Mouse (Mus musculus): ENCODE results near the gene Glb1l3. TPM values are rescaled to one million over a fixed set of nuclear protein-coding genes. Genes with fewer than 3 reads are reported as not detected.
A peak's percentile ranks its signal among the peaks of the same experiment; 100 is the strongest.
"Not testable (repeated sequence)": the region's sequence is repeated elsewhere in the genome, so short reads cannot be mapped to it uniquely, and the experiment has no call there.

Gene Glb1l3
- not detected in 2 replicates for polyA plus RNA-seq (2016; fragmentation: Nextera tagmentation; extraction: Ambion mirVana)

GRCm38 (mm10) chr9:26860751-26861150 is at the start of gene Glb1l3:
Gene Glb1l3 (minus strand): TSS chr9:26860890.
- Histone ChIP-seq H3K27me3 (replicated peaks) (no peaks in the 10 kb centered on the region), H3K4me1 (no peaks in the 10 kb centered on the region), H3K36me3 (no peaks in the 10 kb centered on the region), H3K27ac (no peak within 1 kb of the TSS), H3K4me2 (replicated peaks) (no peak within 1 kb of the TSS), H3K9me3 (no peaks in the 10 kb centered on the region), H3K9ac (no peak within 1 kb of the TSS), H3K4me3 (no peak within 1 kb of the TSS)
- no peak for ATAC-seq (ENCODE audit: low FRiP score, low read depth)
- 73% methylated on average over 5 of the region's 5 CpGs for WGBS

DNA sequence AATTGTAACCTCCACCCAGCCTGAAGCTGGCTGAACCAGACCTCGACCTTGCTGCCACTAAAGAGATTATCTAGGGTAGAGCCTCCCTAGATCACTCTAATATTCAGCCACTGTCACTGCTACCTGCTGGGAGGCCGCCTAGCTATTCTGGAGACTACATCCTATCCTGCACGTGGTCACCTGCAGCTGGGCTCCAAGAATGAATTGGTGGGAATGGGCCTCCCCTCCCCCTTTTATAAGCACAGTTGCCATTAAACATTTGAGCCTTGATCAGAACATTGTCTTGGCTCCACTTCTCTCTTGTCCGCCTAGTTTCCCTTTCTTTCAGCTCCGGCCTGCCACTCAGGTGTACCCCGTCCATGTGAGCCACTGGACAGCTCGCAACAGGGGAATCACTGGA is 9.2 kb upstream of the Glb1l3 start:
- H3K4me3 ChIP-seq; ATAC-seq (ENCODE audit: low FRiP score, low read depth): not testable (repeated sequence)
- 77% methylated on average over 7 of the region's 7 CpGs for WGBS

DNA sequence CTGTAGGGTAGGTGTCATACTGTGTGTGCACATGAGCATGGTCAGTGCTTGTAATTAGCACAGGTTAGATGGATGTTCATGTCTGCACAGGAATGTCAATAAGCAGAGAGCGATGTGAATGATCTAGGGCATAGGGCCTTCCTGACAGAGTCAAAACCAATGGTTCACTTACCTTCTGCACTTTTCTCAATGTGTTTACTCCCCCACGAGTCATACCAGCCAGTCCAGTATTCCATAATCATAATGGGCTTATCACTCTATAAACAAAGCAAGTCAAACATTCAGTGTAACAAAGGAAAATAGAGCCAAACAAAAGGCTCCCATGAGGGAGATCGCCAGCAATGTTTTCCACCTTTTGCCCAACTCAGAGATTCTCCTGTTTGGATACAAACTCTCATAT is 29.6 kb downstream of the Glb1l3 start:
- WGBS: 88% methylated on average over 3 of the region's 3 CpGs
- no peak for ATAC-seq (ENCODE audit: low FRiP score, low read depth)

More for the DNA sequence above, 9.2 kb upstream of the Glb1l3 start:
- not testable (repeated sequence) for H3K4me1 ChIP-seq; H3K27me3 ChIP-seq (replicated peaks); H3K36me3 ChIP-seq; H3K9ac ChIP-seq; H3K27ac ChIP-seq; H3K9me3 ChIP-seq; H3K4me2 ChIP-seq (replicated peaks)

DNA sequence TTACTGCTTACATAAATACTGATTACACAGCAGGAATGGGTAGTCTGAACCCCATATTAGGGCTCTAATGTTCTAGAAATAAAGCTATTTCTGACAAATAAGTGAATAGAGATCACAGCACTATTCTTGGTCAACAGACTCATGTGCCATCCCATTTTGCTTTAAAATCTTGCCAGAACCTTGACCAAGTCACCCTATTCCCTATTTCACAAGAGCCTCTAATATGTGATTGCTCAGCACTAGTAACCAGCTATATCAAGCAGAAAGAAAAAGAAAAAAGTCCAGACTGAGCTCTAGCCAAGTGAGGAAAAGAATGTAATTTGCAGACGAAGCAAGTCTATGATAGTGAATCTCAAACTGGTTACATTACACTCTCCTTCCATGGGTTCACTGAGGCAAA is 40.7 kb downstream of the Glb1l3 start:
- 84% methylated on average over 1 of the region's 1 CpGs for WGBS

More for the DNA sequence above, 29.6 kb downstream of the Glb1l3 start:
- Histone ChIP-seq H3K27ac (no peak overlapping the region), H3K9ac (no peak overlapping the region), H3K4me1 (no peaks in the 10 kb centered on the region), H3K9me3 (no peaks in the 10 kb centered on the region), H3K4me3 (no peak overlapping the region), H3K36me3 (no peaks in the 10 kb centered on the region), H3K27me3 (replicated peaks) (no peaks in the 10 kb centered on the region), H3K4me2 (replicated peaks) (no peak overlapping the region)

GRCm38 (mm10) chr9:26808735-26809134 is 52.0 kb downstream of the Glb1l3 start:
- Histone ChIP-seq H3K4me3 (no peak overlapping the region), H3K27me3 (replicated peaks) (no peaks in the 10 kb centered on the region), H3K9ac (no peak overlapping the region), H3K4me1 (no peaks in the 10 kb centered on the region; the same call in 1 of the 2 replicates), H3K4me2 (replicated peaks) (no peak overlapping the region), H3K36me3 (no peaks in the 10 kb centered on the region), H3K9me3 (no peaks in the 10 kb centered on the region), H3K27ac (no peak overlapping the region)
- no peak for ATAC-seq (ENCODE audit: low FRiP score, low read depth)
- 87% methylated on average over 2 of the region's 2 CpGs for WGBS

More for the DNA sequence above, 40.7 kb downstream of the Glb1l3 start:
- no peak overlapping the region for H3K27ac ChIP-seq
- no peak overlapping the region for H3K4me3 ChIP-seq
- no peaks in the 10 kb centered on the region for H3K4me1 ChIP-seq
- H3K36me3 ChIP-seq: no peaks in the 10 kb centered on the region
- no peaks in the 10 kb centered on the region for H3K27me3 ChIP-seq (replicated peaks)
- H3K4me2 ChIP-seq (replicated peaks): no peak overlapping the region
- H3K9me3 ChIP-seq: no peaks in the 10 kb centered on the region
- no peak overlapping the region for H3K9ac ChIP-seq
- ATAC-seq (ENCODE audit: low FRiP score, low read depth): no peak

DNA sequence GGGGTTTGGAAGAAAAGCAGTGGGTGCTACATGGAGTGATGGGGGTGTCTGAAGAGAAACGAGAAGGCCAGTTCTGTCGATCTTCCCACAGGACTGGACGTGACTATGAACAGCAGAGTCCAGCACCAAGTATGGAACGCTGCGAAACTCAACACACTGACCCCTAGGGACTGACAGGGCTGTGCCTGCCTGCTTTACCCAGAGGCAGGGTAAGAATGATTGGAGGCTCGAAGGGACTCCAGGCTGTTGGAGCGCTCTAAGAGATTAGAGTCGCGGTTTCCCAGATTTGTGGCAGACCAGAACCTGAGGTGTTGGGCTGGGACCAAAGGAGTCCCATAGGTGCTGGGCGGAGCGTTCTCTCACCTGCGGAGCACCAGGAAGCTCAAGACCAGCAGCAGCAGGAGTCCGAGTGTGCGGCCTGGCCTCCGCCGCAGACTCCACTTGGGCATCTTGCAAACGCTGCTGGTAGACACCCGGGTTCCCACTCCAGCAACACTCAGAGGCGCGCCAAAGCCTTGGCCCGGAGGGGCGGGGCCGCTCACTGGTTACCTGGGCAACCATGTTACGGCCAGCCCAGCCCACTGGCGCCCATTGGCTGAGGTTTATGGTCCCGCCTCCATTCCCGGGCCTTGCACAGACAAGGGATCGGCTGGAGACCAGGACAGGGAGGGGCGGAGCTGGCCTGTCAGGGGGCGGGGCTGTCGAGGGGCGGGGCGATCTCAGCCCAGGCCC is 54.6 kb downstream of the Glb1l3 start, which contains the start of gene Glb1l2:
Gene Glb1l2 (minus strand): TSS at position 534 of the 732 bp plus-strand sequence.
- ATAC-seq (ENCODE audit: low FRiP score, low read depth): peak; percentile 100
- Histone ChIP-seq H3K4me3 (peak within 1 kb of the TSS; percentile 43), H3K4me1 (no peaks in the 10 kb centered on the region; the same call in 1 of the 2 replicates), H3K9ac (peak within 1 kb of the TSS; percentile 47; the same call in 1 of the 2 replicates), H3K9me3 (no peaks in the 10 kb centered on the region), H3K27ac (no peak within 1 kb of the TSS), H3K27me3 (replicated peaks) (no peaks in the 10 kb centered on the region), H3K36me3 (no peaks in the 10 kb centered on the region), H3K4me2 (replicated peaks) (peak within 1 kb of the TSS; percentile 79)
- 1% methylated on average over 33 of the region's 33 CpGs for WGBS

GRCm38 (mm10) chr9:26804321-26804720 is 56.4 kb downstream of the Glb1l3 start:
- ATAC-seq (ENCODE audit: low FRiP score, low read depth): no peak
- Histone ChIP-seq H3K27me3 (replicated peaks) (no peaks in the 10 kb centered on the region), H3K4me3 (no peak overlapping the region)

DNA sequence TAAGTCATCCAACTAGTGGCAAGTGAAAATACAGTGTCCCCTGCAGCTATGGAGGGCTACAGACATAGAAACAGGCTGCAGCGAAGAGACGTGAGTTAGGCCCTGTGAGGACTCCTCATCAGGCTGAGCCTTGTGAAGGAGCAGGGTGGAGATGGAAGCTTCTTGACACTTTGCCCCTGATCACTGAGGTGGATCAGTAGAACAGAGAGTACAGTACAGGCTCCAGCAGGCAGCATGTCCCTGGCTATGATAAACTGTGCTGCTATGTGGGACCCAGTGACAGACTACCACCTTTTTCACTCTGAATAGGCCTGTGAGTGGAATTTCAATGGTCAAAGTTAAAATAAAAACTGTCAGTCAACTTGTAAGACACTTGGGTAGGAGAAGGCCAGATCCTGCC is 60.3 kb downstream of the Glb1l3 start:
- ATAC-seq (ENCODE audit: low FRiP score, low read depth): no peak
- 96% methylated on average over 2 of the region's 2 CpGs for WGBS
- H3K36me3 ChIP-seq: no peaks in the 10 kb centered on the region
- no peak overlapping the region for H3K4me3 ChIP-seq
- H3K9ac ChIP-seq: no peak overlapping the region
- H3K27me3 ChIP-seq (replicated peaks): no peaks in the 10 kb centered on the region
- no peaks in the 10 kb centered on the region for H3K4me1 ChIP-seq
- H3K4me2 ChIP-seq (replicated peaks): no peak overlapping the region
- no peaks in the 10 kb centered on the region for H3K9me3 ChIP-seq
- no peak overlapping the region for H3K27ac ChIP-seq

More at GRCm38 (mm10) chr9:26804321-26804720, 56.4 kb downstream of the Glb1l3 start:
- H3K36me3 ChIP-seq: no peaks in the 10 kb centered on the region
- no peaks in the 10 kb centered on the region; the same call in 1 of the 2 replicates for H3K4me1 ChIP-seq
- no peaks in the 10 kb centered on the region for H3K9me3 ChIP-seq
- H3K9ac ChIP-seq: no peak overlapping the region
- no peak overlapping the region for H3K27ac ChIP-seq
- no peak overlapping the region for H3K4me2 ChIP-seq (replicated peaks)

GRCm38 (mm10) chr9:26798731-26799130 is 62.0 kb downstream of the Glb1l3 start:
- no peak for ATAC-seq (ENCODE audit: low FRiP score, low read depth)
- Histone ChIP-seq H3K9ac (no peak overlapping the region), H3K9me3 (no peaks in the 10 kb centered on the region), H3K27ac (no peak overlapping the region), H3K36me3 (no peaks in the 10 kb centered on the region), H3K4me3 (no peak overlapping the region), H3K27me3 (replicated peaks) (no peaks in the 10 kb centered on the region), H3K4me1 (no peaks in the 10 kb centered on the region), H3K4me2 (replicated peaks) (no peak overlapping the region)
- WGBS: 78% methylated on average over 1 of the region's 1 CpGs

DNA sequence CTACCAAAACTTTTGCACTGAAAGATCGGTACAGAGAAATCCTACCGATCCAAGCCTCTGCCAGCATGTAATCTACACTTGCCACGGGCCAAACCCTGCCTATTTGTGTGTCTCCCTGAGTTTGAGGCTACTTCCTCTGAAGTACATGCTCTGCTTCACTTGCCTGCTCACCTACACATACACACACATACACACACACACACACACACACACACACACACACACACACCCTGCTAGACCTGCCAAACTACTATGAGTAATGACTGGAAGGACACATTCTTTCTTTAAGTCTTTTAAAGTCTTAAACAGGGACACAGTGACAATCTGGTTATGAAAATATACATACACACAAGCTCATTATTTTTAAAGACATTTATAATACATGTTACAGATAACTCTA is 62.5 kb downstream of the Glb1l3 start:
- Histone ChIP-seq H3K27me3 (replicated peaks) (no peaks in the 10 kb centered on the region), H3K27ac (no peak overlapping the region), H3K4me2 (replicated peaks) (no peak overlapping the region), H3K4me1 (no peaks in the 10 kb centered on the region), H3K36me3 (no peaks in the 10 kb centered on the region), H3K9me3 (no peaks in the 10 kb centered on the region), H3K4me3 (no peak overlapping the region), H3K9ac (no peak overlapping the region)
- ATAC-seq (ENCODE audit: low FRiP score, low read depth): no peak
- WGBS: 91% methylated on average over 3 of the region's 3 CpGs

DNA sequence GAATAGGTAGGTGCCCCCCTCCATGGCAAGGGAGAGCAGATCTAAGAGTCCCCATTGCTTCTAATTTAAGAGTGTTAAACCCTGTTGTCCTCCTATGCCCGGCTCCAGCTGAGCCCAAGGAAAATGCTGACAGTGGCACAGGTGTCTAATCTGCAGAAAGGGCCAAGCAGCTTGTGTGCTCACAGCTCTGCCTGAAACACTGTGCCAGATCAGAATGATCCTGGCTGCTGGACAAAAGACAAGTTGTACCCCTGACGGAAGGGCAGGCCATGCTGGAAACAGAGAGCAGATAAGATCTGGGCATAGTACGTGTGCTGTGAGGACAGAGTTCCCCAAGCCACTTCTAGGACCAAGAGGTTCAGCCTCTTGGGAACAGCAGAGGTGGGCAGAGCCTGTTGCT is 67.9 kb downstream of the Glb1l3 start:
- Histone ChIP-seq H3K4me1 (no peaks in the 10 kb centered on the region), H3K9me3 (no peaks in the 10 kb centered on the region), H3K27ac (no peak overlapping the region), H3K4me3 (no peak overlapping the region), H3K9ac (no peak overlapping the region), H3K27me3 (replicated peaks) (no peaks in the 10 kb centered on the region), H3K36me3 (no peaks in the 10 kb centered on the region), H3K4me2 (replicated peaks) (no peak overlapping the region)
- 84% methylated on average over 3 of the region's 3 CpGs for WGBS
- ATAC-seq (ENCODE audit: low FRiP score, low read depth): no peak

- Histone ChIP-seq H3K27me3 (replicated peaks) (no peaks in the 10 kb centered on the region), H3K27ac (no peak overlapping the region), H3K9me3 (no peaks in the 10 kb centered on the region), H3K4me2 (replicated peaks) (no peak overlapping the region), H3K36me3 (no peaks in the 10 kb centered on the region), H3K4me3 (no peak overlapping the region), H3K4me1 (no peaks in the 10 kb centered on the region), H3K9ac (no peak overlapping the region)
- ATAC-seq (ENCODE audit: low FRiP score, low read depth): peak; percentile 53; the same call in 1 of the 2 replicates
- WGBS: 83% methylated on average over 7 of the region's 7 CpGs
Observed at GRCm38 (mm10) chr9:26783414-26783975, 77.2 kb downstream of the Glb1l3 start.

Data from neural tube, embryonic 12.5 days (tissue).